Mouse (Mus musculus) gastrocnemius, adult 2 months (tissue): Measurements from ENCODE around the gene Slc25a39. TPM values are rescaled to one million over a fixed set of nuclear protein-coding genes. Genes with fewer than 3 reads are reported as not detected.
"Not testable (repeated sequence)": the region's sequence is repeated elsewhere in the genome, so short reads cannot be mapped to it uniquely, and the experiment has no call there.

Source experiments
- DNase-seq: peaks from one replicate; pipeline ENCODE4 v3.0.0; 2022
- H3K27ac ChIP-seq: fragments of 200-600 bp; 2 replicates; pipeline ENCODE4 v1.8.1; 2022; ENCODE audit warnings: mild to moderate bottlenecking
- H3K4me3 ChIP-seq: fragments of 200-600 bp; 2 replicates; pipeline ENCODE4 v1.8.1; 2022; ENCODE audit warnings: mild to moderate bottlenecking, moderate library complexity
- CTCF ChIP-seq: fragments of 200-600 bp; IDR thresholded peaks from 2 replicates; pipeline ENCODE4 v1.8.1; 2022; ENCODE audit warnings: antibody characterized with exemption, mild to moderate bottlenecking, moderate library complexity
- intact Hi-C: fragments of 180-260 bp; cut with DNase I; formaldehyde crosslinking; loops from one replicate; pipeline ENCODE4 v1.15.1; 2025
- microRNA-seq: library from miRNA; unstranded; fragments of <30 nt; microRNA quantifications from one replicate; pipeline ENCODE4 v1.2.0, GENCODE M21; 2021
- total RNA-seq, 2 experiments: library from RNA; stranded (reverse); gene quantifications; 2 replicates each; pipeline ENCODE4 v1.2.3; 2021

The Slc25a39 gene
- total RNA-seq, 2 experiments from 2014 or later: 51.4 to 76.4 TPM

GRCm38 (mm10) chr11:102368347-102368746, 39.4 kb downstream of the Slc25a39 start:
- DNase-seq: no peak
- TF ChIP-seq CTCF: no peak
- intact Hi-C loops: no loop called here
- Histone ChIP-seq H3K27ac (no peak overlapping the region), H3K4me3 (no peak overlapping the region)

- DNase-seq: no peak
- TF ChIP-seq CTCF: no peak
- intact Hi-C loops: no loop called here
- no peak overlapping the region for H3K4me3 ChIP-seq
- H3K27ac ChIP-seq: no peak overlapping the region
These were observed 40.1 kb downstream of the Slc25a39 start for GRCm38 (mm10) chr11:102367504-102368280.

- DNase-seq, intact Hi-C loops, H3K27ac ChIP-seq, H3K4me3 ChIP-seq: not testable (repeated sequence)
These were observed 41.6 kb downstream of the Slc25a39 start, which contains the start of gene Slc4a1 for GRCm38 (mm10) chr11:102366103-102366502. Gene Slc4a1 (minus strand): TSS chr11:102366203.

GRCm38 (mm10) chr11:102365699-102366098, 42.0 kb downstream of the Slc25a39 start:
- Histone ChIP-seq H3K4me3 (no peak overlapping the region), H3K27ac (no peak overlapping the region)
- TF ChIP-seq CTCF: no peak
- DNase-seq: no peak
- intact Hi-C loops: no loop called here

- no peak for TF ChIP-seq CTCF
- intact Hi-C loops: no loop called here
- no peak overlapping the region for H3K27ac ChIP-seq
- no peak for DNase-seq
- no peak overlapping the region for H3K4me3 ChIP-seq
These were observed 43.0 kb downstream of the Slc25a39 start for GRCm38 (mm10) chr11:102364570-102365371.

GRCm38 (mm10) chr11:102363623-102364022, 44.1 kb downstream of the Slc25a39 start:
- intact Hi-C loops: no loop called here
- DNase-seq: peak; percentile 12
- TF ChIP-seq CTCF: no peak
- no peak overlapping the region for H3K27ac ChIP-seq
- H3K4me3 ChIP-seq: no peak overlapping the region

- Histone ChIP-seq H3K27ac (no peak overlapping the region), H3K4me3 (no peak overlapping the region)
- intact Hi-C loops: no loop called here
- no peak for TF ChIP-seq CTCF
- DNase-seq: peak; percentile 2
These were observed 45.8 kb downstream of the Slc25a39 start for GRCm38 (mm10) chr11:102361776-102362495.

GRCm38 (mm10) chr11:102358365-102358764, 49.4 kb downstream of the Slc25a39 start:
- intact Hi-C loops: no loop called here
- no peak overlapping the region for H3K27ac ChIP-seq
- no peak for TF ChIP-seq CTCF
- no peak overlapping the region for H3K4me3 ChIP-seq
- peak; percentile 3 for DNase-seq

- H3K4me3 ChIP-seq: no peak overlapping the region
These were observed 51.0 kb downstream of the Slc25a39 start for GRCm38 (mm10) chr11:102356636-102357350.

GRCm38 (mm10) chr11:102356190-102356589, 51.6 kb downstream of the Slc25a39 start:
- Histone ChIP-seq H3K4me3 (no peak overlapping the region), H3K27ac (no peak overlapping the region)
- TF ChIP-seq CTCF: no peak
- DNase-seq: peak; percentile 3
- intact Hi-C loops: no loop called here

More at GRCm38 (mm10) chr11:102356636-102357350, 51.0 kb downstream of the Slc25a39 start:
- intact Hi-C loops: no loop called here
- DNase-seq: peak; percentile 9
- H3K27ac ChIP-seq: no peak overlapping the region
- TF ChIP-seq CTCF: no peak

- Histone ChIP-seq H3K27ac (no peak overlapping the region), H3K4me3 (no peak overlapping the region)
- TF ChIP-seq CTCF: no peak
- peak; percentile 2 for DNase-seq
- intact Hi-C loops: no loop called here
These were observed 52.2 kb downstream of the Slc25a39 start for GRCm38 (mm10) chr11:102355501-102355900.

GRCm38 (mm10) chr11:102353021-102353431, 54.7 kb downstream of the Slc25a39 start:
- TF ChIP-seq CTCF: no peak
- intact Hi-C loops: no loop called here
- no peak for DNase-seq
- no peak overlapping the region for H3K27ac ChIP-seq
- no peak overlapping the region for H3K4me3 ChIP-seq

Small RNA genes lying within 50 kb of the gene (microRNA-seq; reads per million reads assigned to microRNA genes)
- gene Mir6930: not detected

Other genes starting within 250 kb of the Slc25a39 start
- 100 to 1,000 TPM in 1 of 2 experiments, 10 to 100 TPM in 1; 95.3 to 106 TPM for gene Lsm12, start 222.7 kb downstream of the Slc25a39 start, total RNA-seq
- gene G6pc3, start 218.3 kb downstream of the Slc25a39 start, total RNA-seq: 10 to 100 TPM; 50.3 to 53.0 TPM
- 10 to 100 TPM; 78.3 to 78.7 TPM for gene Hdac5, start 177.8 kb downstream of the Slc25a39 start, total RNA-seq
- gene BC030867, start 159.1 kb downstream of the Slc25a39 start, total RNA-seq: not detected
- gene Asb16, start 139.2 kb downstream of the Slc25a39 start, total RNA-seq: 10 to 100 TPM; 78.2 to 80.4 TPM
- 10 to 100 TPM; 13.9 to 15.7 TPM for gene Tmub2, start 123.0 kb downstream of the Slc25a39 start, total RNA-seq
- 10 to 100 TPM; 12.0 to 12.6 TPM for gene Atxn7l3, start 111.3 kb downstream of the Slc25a39 start, total RNA-seq
- gene Ubtf, start 88.2 kb downstream of the Slc25a39 start, total RNA-seq: 10 to 100 TPM; 37.8 to 40.4 TPM
- under 1 TPM in 1 of 2 experiments, not detected in 1; 0.06 TPM for gene Slc4a1, start 41.7 kb downstream of the Slc25a39 start, total RNA-seq
- not detected for gene Rundc3a, start 14.5 kb downstream of the Slc25a39 start, total RNA-seq
- gene Grn, start 22.4 kb upstream of the Slc25a39 start, total RNA-seq: 10 to 100 TPM; 12.6 to 32.3 TPM
- gene Fam171a2, start 39.7 kb upstream of the Slc25a39 start, total RNA-seq: 1 to 10 TPM in 1 of 2 experiments, under 1 TPM in 1; 0.66 to 1.1 TPM
- 1 to 10 TPM in 1 of 2 experiments, under 1 TPM in 1; 0.51 to 2.7 TPM for gene Itga2b, start 62.2 kb upstream of the Slc25a39 start, total RNA-seq
- 10 to 100 TPM; 23.7 to 26.8 TPM for gene Gpatch8, start 148.4 kb upstream of the Slc25a39 start, total RNA-seq
- not detected for gene Gm11627, start 171.5 kb upstream of the Slc25a39 start, total RNA-seq
- gene Fzd2, start 196.4 kb upstream of the Slc25a39 start, total RNA-seq: 1 to 10 TPM; 1.2 to 2.1 TPM